Mouse (Mus musculus): ENCODE data around the gene Kdm5b. TPM values are rescaled to one million over a fixed set of nuclear protein-coding genes. Genes with fewer than 3 reads are reported as not detected.

Gene Kdm5b
- total RNA-seq, 2 experiments from 2014 or later, result 64.2 to 65.5 TPM

- DNase-seq (ENCODE audit: low spot score in 2 of 2), result no peak
- intact Hi-C loops (cut with DNase I), result no loop called here
Measured at GRCm38 (mm10) chr1:134540610-134541009, 19.4 kb upstream of the Kdm5b start.

GRCm38 (mm10) chr1:134548231-134548630, 11.7 kb upstream of the Kdm5b start:
- no peak for DNase-seq (ENCODE audit: low spot score in 2 of 2)
- intact Hi-C loops (cut with DNase I), result no loop called here

GRCm38 (mm10) chr1:134549632-134550132, 10.3 kb upstream of the Kdm5b start, which contains the start of gene Mgat4e:
Mgat4e (minus strand) TSS chr1:134549682.
- intact Hi-C loops (cut with DNase I), result no loop called here
- no peak for DNase-seq (ENCODE audit: low spot score in 2 of 2)

GRCm38 (mm10) chr1:134551869-134552268, 8.1 kb upstream of the Kdm5b start:
- intact Hi-C loops (cut with DNase I), result no loop called here
- no peak for DNase-seq (ENCODE audit: low spot score in 2 of 2)

- no peak for DNase-seq (ENCODE audit: low spot score in 2 of 2)
Measured at GRCm38 (mm10) chr1:134552396-134552795, 7.6 kb upstream of the Kdm5b start.

GRCm38 (mm10) chr1:134555240-134555870, 4.6 kb upstream of the Kdm5b start:
- intact Hi-C loops (cut with DNase I), result no loop called here
- no peak for DNase-seq (ENCODE audit: low spot score in 2 of 2)

More at GRCm38 (mm10) chr1:134552396-134552795, 7.6 kb upstream of the Kdm5b start:
- intact Hi-C loops (cut with DNase I), result no loop called here

- DNase-seq (ENCODE audit: low spot score in 2 of 2), result peak; percentile 58 to 59
Measured at GRCm38 (mm10) chr1:134555871-134556670, 3.9 kb upstream of the Kdm5b start.

GRCm38 (mm10) chr1:134556671-134557218, 3.2 kb upstream of the Kdm5b start:
- peak; percentile 96 to 97 for DNase-seq (ENCODE audit: low spot score in 2 of 2)
- intact Hi-C loops (cut with DNase I), result no loop called here

More at GRCm38 (mm10) chr1:134555871-134556670, 3.9 kb upstream of the Kdm5b start:
- intact Hi-C loops (cut with DNase I), result no loop called here

- intact Hi-C loops (cut with DNase I), result no loop called here
- DNase-seq (ENCODE audit: low spot score in 2 of 2), result no peak
Measured at GRCm38 (mm10) chr1:134558511-134558910, 1.5 kb upstream of the Kdm5b start.

GRCm38 (mm10) chr1:134559226-134559625, 745 bp upstream of the Kdm5b start:
- DNase-seq (ENCODE audit: low spot score in 2 of 2), result no peak
- intact Hi-C loops (cut with DNase I), result no loop called here

GRCm38 (mm10) chr1:134560396-134560795, 425 bp downstream of the Kdm5b start:
- peak; percentile 42 to 51 for DNase-seq (ENCODE audit: low spot score in 2 of 2)
- intact Hi-C loops (cut with DNase I), result no loop called here

- intact Hi-C loops (cut with DNase I), result no loop called here
- peak; percentile 24 to 29 for DNase-seq (ENCODE audit: low spot score in 2 of 2)
Measured at GRCm38 (mm10) chr1:134560801-134561769, 1.1 kb downstream of the Kdm5b start.

- intact Hi-C loops (cut with DNase I), result no loop called here
- no peak for DNase-seq (ENCODE audit: low spot score in 2 of 2)
Measured at GRCm38 (mm10) chr1:134561770-134562143, 1.8 kb downstream of the Kdm5b start.

GRCm38 (mm10) chr1:134562457-134562856, 2.5 kb downstream of the Kdm5b start:
- intact Hi-C loops (cut with DNase I), result no loop called here
- no peak for DNase-seq (ENCODE audit: low spot score in 2 of 2)

- no peak for DNase-seq (ENCODE audit: low spot score in 2 of 2)
- intact Hi-C loops (cut with DNase I), result no loop called here
Measured at GRCm38 (mm10) chr1:134563726-134564125, 3.8 kb downstream of the Kdm5b start.

- intact Hi-C loops (cut with DNase I), result no loop called here
- DNase-seq (ENCODE audit: low spot score in 2 of 2), result no peak
Measured at GRCm38 (mm10) chr1:134567511-134567910, 7.5 kb downstream of the Kdm5b start.

- no peak for DNase-seq (ENCODE audit: low spot score in 2 of 2)
- intact Hi-C loops (cut with DNase I), result no loop called here
Measured at GRCm38 (mm10) chr1:134570171-134570570, 10.2 kb downstream of the Kdm5b start.

- DNase-seq (ENCODE audit: low spot score in 2 of 2), result no peak
- intact Hi-C loops (cut with DNase I), result no loop called here
Measured at GRCm38 (mm10) chr1:134570631-134571030, 10.7 kb downstream of the Kdm5b start.

GRCm38 (mm10) chr1:134573300-134573931, 13.4 kb downstream of the Kdm5b start:
- intact Hi-C loops (cut with DNase I), result no loop called here
- DNase-seq (ENCODE audit: low spot score in 2 of 2), result no peak

Data from left cerebral cortex, postnatal 25 days (tissue).